Mouse (Mus musculus) lung, postnatal 4 days (tissue): ENCODE measurements around the gene Rpl12.
"Not testable (repeated sequence)": the region's sequence is repeated elsewhere in the genome, so short reads cannot be mapped to it uniquely, and the experiment has no call there.

Experiments used
- DNase-seq, 2 experiments: peaks; one replicate each; pipeline ENCODE4 v3.0.0; 2021

Gene Rpl12

GRCm38 (mm10) chr2:32983617-32984016, 22.3 kb downstream of the Rpl12 start:
- no peak for DNase-seq

- DNase-seq = no peak
Observed at GRCm38 (mm10) chr2:32985844-32986243, 24.5 kb downstream of the Rpl12 start.

- no peak for DNase-seq
Observed at GRCm38 (mm10) chr2:32989376-32989775, 28.0 kb downstream of the Rpl12 start.

GRCm38 (mm10) chr2:32990167-32990832, 28.9 kb downstream of the Rpl12 start:
- DNase-seq = no peak

- DNase-seq = no peak
Observed at GRCm38 (mm10) chr2:32992130-32992529, 30.8 kb downstream of the Rpl12 start.

GRCm38 (mm10) chr2:32997081-32997480, 35.7 kb downstream of the Rpl12 start:
- DNase-seq = no peak

- DNase-seq = no peak
Observed at GRCm38 (mm10) chr2:32997792-32998191, 36.4 kb downstream of the Rpl12 start.

- DNase-seq = no peak
Observed at GRCm38 (mm10) chr2:32999752-33000151, 38.4 kb downstream of the Rpl12 start.

- no peak for DNase-seq
Observed at GRCm38 (mm10) chr2:33002144-33002543, 40.8 kb downstream of the Rpl12 start.

GRCm38 (mm10) chr2:33005041-33005440, 43.7 kb downstream of the Rpl12 start:
- DNase-seq = no peak

- DNase-seq = not testable (repeated sequence)
Observed at GRCm38 (mm10) chr2:33009055-33009454, 47.7 kb downstream of the Rpl12 start.

GRCm38 (mm10) chr2:33014877-33015276, 53.5 kb downstream of the Rpl12 start:
- DNase-seq = no peak
